Mouse (Mus musculus): ENCODE results near the gene Fam57b. TPM values are rescaled to one million over a fixed set of nuclear protein-coding genes. Genes with fewer than 3 reads are reported as not detected.

Fam57b gene
- polyA plus RNA-seq, 1 experiment from 2014 or later, result 54.4 TPM

DNA sequence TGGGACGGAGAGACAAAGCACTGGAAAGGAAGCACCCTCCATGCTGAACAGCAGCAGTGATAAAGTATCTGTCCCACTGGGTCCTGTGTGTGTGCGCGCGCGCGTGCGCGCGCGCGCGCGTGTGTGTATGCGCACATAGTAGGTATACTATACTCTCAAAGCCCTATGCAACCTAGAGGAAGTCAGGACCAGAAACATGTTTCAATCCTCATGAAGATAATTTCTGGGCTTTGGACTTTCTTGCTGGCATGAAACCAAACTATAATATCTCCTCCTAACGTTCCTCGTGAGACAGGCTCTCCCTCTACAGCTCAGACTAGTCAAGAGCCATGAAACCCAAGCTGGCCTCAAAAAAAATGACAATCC is 3.6 kb downstream of the Fam57b start:
- peaks cover 37% of the 10 kb centered on the region for H3K4me1 ChIP-seq
- H3K27me3 ChIP-seq (replicated peaks), result no peaks in the 10 kb centered on the region
- ATAC-seq (ENCODE audit: low FRiP score), result no peak
- 95% methylated on average over 16 of the region's 16 CpGs for WGBS
- H3K27ac ChIP-seq (replicated peaks), result peak overlapping the region; percentile 95; the same call in 1 of the 2 replicates
- no peaks in the 10 kb centered on the region for H3K9me3 ChIP-seq (replicated peaks)
- H3K9ac ChIP-seq (replicated peaks), result peak overlapping the region; percentile 68; the same call in 1 of the 2 replicates
- H3K36me3 ChIP-seq, result peaks cover 13% of the 10 kb centered on the region
- no peak overlapping the region for H3K4me3 ChIP-seq (replicated peaks)
- H3K4me2 ChIP-seq, result no peak overlapping the region

DNA sequence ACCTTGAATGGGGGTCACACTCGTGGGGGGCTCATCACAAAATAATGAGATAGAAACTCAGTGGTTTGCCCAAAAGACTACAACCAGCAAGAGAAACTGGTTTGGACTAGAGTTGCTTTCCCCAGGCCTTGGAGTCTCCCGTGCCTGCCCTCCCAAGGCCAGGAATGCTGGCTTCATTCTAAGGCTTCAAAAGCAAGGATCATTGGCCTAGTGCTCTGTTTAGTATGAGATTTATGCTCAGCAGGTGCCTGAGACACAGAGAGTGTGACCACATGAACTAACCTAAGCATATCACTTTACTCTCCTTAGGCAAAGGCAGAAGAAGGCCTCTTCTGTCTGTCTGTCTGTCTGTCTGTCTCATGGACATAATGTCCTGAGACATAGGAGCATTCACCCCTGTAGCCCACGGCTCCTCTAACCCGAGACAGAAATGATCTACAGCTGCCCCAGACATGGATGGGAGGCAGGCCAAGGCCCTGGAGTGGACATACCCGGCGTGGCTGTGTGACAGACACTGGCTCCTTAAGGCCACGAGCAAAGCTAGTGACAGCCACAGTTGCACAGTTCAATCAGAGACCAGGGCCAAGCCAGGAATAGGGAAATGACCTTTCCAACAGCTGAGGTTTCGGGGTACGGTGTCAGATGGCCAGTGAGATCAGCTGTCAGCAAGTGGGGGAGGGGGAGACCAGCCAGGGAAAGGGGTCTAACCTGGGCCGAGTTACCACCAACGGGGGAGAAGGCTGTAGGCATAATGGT is 4.8 kb downstream of the Fam57b start:
- Histone ChIP-seq H3K4me2 (no peak overlapping the region), H3K27ac (replicated peaks) (no peak overlapping the region), H3K4me1 (peaks cover 27% of the 10 kb centered on the region), H3K27me3 (replicated peaks) (no peaks in the 10 kb centered on the region), H3K36me3 (no peaks in the 10 kb centered on the region; the same call in 1 of the 2 replicates), H3K4me3 (replicated peaks) (no peak overlapping the region), H3K9me3 (replicated peaks) (no peaks in the 10 kb centered on the region), H3K9ac (replicated peaks) (no peak overlapping the region)
- 90% methylated on average over 11 of the region's 11 CpGs for WGBS
- no peak for ATAC-seq (ENCODE audit: low FRiP score)

DNA sequence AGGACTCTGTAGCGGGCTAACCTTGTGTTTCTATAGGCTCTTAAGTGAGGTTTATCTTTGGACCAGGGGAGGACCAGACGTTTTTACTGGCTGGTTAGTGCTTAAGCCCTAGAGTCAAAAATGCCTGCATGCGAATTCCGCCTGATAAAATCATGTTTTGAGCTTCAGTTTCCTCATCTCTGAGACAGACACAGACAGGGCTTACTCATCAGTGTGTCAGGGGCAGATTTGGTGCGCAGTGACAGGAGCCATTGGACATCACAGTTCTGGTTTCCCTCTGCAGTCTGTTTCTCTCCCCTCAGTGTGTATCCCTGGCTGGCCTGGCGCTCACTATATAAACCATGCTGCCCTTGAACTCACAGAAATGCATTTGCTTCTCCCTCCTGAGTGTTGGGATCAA is 5.7 kb downstream of the Fam57b start:
- Histone ChIP-seq H3K9ac (replicated peaks) (no peak overlapping the region), H3K4me2 (no peak overlapping the region), H3K4me3 (replicated peaks) (no peak overlapping the region), H3K4me1 (peaks cover 27% of the 10 kb centered on the region), H3K9me3 (replicated peaks) (no peaks in the 10 kb centered on the region), H3K27me3 (replicated peaks) (no peaks in the 10 kb centered on the region), H3K36me3 (no peaks in the 10 kb centered on the region), H3K27ac (replicated peaks) (no peak overlapping the region)
- 89% methylated on average over 6 of the region's 6 CpGs for WGBS
- no peak for ATAC-seq (ENCODE audit: low FRiP score)

DNA sequence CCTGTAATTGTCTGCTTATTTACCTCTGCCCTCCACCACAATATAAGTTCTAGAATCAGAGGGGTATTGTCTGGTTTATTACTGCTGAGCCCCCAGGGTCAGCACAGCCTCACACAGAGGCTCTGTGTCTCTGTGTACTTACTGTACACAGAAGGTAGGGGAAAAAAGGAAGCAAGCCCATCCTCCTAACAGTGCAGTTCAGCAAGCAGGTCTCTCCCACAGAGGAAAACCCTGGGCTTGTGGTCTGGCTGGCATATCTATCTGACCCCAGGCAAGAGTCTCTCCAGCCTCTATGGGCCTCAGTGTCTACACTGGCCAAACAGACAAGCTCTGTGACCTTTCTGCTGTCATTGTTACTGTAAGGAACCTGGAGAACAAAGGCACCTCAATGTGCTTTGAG is 6.3 kb downstream of the Fam57b start:
- H3K9ac ChIP-seq (replicated peaks), result no peak overlapping the region
- ATAC-seq (ENCODE audit: low FRiP score), result no peak

DNA sequence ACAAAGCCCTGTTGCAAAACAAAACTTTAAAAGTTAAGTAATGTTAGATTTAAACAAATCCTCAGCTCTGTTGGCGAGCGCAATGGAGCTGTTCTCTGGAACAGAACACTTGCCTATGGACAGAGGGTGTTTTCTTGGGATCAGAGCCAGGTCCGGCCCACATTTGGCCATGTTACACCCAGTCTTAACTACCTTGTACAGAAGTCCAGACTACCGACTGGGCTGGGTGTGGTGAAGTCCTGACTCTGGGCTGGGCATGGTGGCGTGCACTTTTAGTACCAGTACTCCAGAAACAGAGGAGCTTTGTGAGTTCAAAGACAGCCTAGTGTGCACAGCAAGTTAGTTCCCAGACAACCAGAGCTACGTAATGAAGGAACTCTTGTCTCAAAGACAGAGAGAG is 9.5 kb downstream of the Fam57b start:
- Histone ChIP-seq H3K4me2 (no peak overlapping the region), H3K4me3 (replicated peaks) (no peak overlapping the region), H3K27ac (replicated peaks) (no peak overlapping the region), H3K27me3 (replicated peaks) (no peaks in the 10 kb centered on the region), H3K9ac (replicated peaks) (no peak overlapping the region), H3K9me3 (replicated peaks) (no peaks in the 10 kb centered on the region), H3K36me3 (no peaks in the 10 kb centered on the region), H3K4me1 (peaks cover 23% of the 10 kb centered on the region)
- 86% methylated on average over 6 of the region's 6 CpGs for WGBS
- no peak for ATAC-seq (ENCODE audit: low FRiP score)

More for the DNA sequence above, 6.3 kb downstream of the Fam57b start:
- H3K27me3 ChIP-seq (replicated peaks), result no peaks in the 10 kb centered on the region
- H3K36me3 ChIP-seq, result no peaks in the 10 kb centered on the region
- H3K4me3 ChIP-seq (replicated peaks), result no peak overlapping the region
- no peak overlapping the region for H3K4me2 ChIP-seq
- H3K27ac ChIP-seq (replicated peaks), result no peak overlapping the region
- H3K4me1 ChIP-seq, result peaks cover 30% of the 10 kb centered on the region
- no peaks in the 10 kb centered on the region for H3K9me3 ChIP-seq (replicated peaks)

DNA sequence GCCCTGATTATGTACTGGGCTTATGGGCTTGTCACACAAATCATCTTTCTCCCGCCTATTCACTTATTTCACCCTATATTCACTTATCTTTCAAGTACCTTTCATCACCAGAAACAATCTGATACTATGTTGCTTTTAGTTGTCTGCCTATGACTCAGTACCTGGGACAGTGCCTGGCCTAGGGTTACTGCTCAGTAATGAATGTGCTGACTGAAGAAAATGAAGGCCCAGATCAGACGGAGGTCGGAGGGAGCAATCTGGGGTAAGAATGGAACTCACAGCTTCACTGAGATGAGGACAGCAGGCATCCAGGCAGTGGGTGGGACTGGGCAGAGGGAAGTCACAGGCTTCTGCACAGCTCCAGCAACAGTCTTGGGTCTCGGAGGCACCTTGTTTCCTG is 9.9 kb downstream of the Fam57b start:
- 0 out of 2 replicates have a peak overlapping the region, but pooled peaks have one; percentile 83 for H3K9ac ChIP-seq (replicated peaks)
- no peaks in the 10 kb centered on the region for H3K9me3 ChIP-seq (replicated peaks)
- 77% methylated on average over 4 of the region's 4 CpGs for WGBS
- no peak overlapping the region for H3K27ac ChIP-seq (replicated peaks)
- peaks cover 23% of the 10 kb centered on the region for H3K4me1 ChIP-seq
- no peaks in the 10 kb centered on the region for H3K36me3 ChIP-seq
- no peaks in the 10 kb centered on the region for H3K27me3 ChIP-seq (replicated peaks)
- no peak for ATAC-seq (ENCODE audit: low FRiP score)
- 0 out of 2 replicates have a peak overlapping the region, but pooled peaks have one; percentile 78 for H3K4me3 ChIP-seq (replicated peaks)
- peak overlapping the region; percentile 92; the same call in 1 of the 2 replicates for H3K4me2 ChIP-seq

DNA sequence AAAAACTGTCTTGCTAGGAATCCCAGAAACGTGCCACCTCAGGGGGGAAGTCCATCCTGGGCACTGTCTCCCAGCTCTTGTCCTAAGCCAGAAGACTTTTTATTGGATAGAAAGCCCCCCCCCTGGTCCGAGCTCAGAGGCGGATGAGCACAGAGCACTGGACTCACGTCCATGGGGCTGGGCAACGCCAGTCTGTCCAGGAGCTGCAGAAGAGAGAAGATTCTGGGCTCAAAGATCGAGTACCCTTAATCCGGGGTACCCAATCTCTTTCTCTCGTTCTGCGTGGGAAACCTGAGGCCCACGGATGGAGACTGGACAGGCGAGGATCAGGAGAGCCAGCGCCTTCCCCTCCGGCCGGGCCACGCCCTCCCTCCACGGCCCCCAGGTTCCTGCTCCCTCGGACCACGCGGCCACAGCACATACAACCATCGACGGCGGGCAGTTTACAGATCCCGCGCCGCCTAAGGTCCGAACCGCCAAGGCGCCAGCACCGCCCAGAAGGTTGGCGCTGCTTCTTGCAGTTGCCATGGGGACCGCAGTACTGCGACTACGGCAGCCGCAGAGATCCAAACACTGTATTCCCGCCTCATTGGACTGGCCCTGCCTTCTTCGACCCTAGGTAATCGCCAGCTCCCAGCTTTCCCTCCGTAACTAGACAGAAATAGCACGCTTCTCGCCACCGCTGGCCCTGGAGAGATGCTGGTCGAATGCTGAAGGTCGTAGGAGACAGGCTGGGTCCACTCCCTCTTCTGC is 11.4 kb downstream of the Fam57b start:
- H3K4me3 ChIP-seq (replicated peaks), result peak overlapping the region; percentile 78
- no peaks in the 10 kb centered on the region for H3K27me3 ChIP-seq (replicated peaks)
- under 1% methylated on average over 42 of the region's 43 CpGs for WGBS
- peak overlapping the region; percentile 79 for H3K27ac ChIP-seq (replicated peaks)
- peak overlapping the region; percentile 83 for H3K9ac ChIP-seq (replicated peaks)
- no peaks in the 10 kb centered on the region for H3K36me3 ChIP-seq
- peak overlapping the region; percentile 92 for H3K4me2 ChIP-seq
- peak; percentile 92 for ATAC-seq (ENCODE audit: low FRiP score)
- H3K9me3 ChIP-seq (replicated peaks), result no peaks in the 10 kb centered on the region
- peaks cover 23% of the 10 kb centered on the region for H3K4me1 ChIP-seq

DNA sequence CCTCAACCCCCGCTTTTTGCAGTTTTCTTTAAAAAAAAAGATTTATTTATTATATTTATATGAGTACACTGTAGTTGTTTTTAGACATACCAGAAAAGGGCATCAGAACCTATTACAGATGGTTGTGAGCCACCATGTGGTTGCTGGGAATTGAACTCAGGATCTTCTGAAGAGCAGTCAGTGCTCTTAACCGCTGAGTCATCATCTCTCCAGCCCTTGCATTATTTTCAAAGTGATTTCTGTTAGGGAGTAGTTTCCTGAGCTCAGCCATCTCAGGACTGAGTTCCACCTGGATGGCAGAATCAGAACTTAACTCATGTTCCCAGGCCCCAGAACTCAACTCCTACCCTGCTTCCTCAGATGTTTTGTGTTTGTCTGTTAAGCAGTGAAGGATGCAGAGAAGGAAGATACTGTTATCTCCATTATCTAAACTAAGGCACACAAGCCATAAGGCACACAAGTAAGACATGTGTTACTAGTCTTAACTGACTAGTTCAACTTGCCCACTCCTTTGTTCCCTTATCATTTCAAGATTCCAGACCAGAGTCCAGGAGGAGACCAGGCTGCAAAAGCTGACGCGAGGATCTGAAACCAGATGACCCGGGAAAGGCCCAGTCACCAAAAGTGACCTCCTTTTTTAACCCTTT is 12.4 kb downstream of the Fam57b start:
- Histone ChIP-seq H3K4me2 (peak overlapping the region; percentile 92), H3K9ac (replicated peaks) (no peak overlapping the region), H3K27me3 (replicated peaks) (no peaks in the 10 kb centered on the region), H3K27ac (replicated peaks) (peak overlapping the region; percentile 79; the same call in 1 of the 2 replicates), H3K4me1 (peaks cover 23% of the 10 kb centered on the region), H3K9me3 (replicated peaks) (no peaks in the 10 kb centered on the region), H3K4me3 (replicated peaks) (no peak overlapping the region), H3K36me3 (no peaks in the 10 kb centered on the region)
- 75% methylated on average over 5 of the region's 5 CpGs for WGBS
- no peak for ATAC-seq (ENCODE audit: low FRiP score)

DNA sequence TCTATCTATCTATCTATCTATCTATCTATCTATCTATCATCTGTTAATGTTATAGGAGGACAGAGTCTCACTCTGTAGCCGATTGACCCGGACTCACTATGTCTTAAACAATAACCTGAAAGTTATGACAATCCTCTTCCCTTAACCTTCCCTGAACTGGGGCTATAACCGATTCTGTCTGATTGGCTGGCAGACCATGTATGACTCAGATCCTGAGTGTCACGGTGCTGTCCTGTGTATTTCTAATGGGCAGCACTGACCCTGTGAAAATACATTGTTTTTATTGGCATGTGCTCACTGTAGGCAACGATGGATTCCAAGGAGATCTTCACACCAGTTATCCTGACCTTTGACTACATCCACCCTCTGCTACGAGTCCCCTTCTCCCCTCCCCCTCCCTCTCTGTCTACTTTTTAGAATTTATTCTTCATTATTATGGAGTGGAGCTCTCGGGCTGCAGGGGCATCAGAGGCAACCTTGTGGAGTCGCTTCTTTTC is 18.3 kb downstream of the Fam57b start:
- H3K36me3 ChIP-seq, result no peaks in the 10 kb centered on the region
- H3K4me3 ChIP-seq (replicated peaks), result no peak overlapping the region
- H3K4me1 ChIP-seq, result no peaks in the 10 kb centered on the region
- WGBS, result 49% methylated on average over 8 of the region's 8 CpGs
- H3K27me3 ChIP-seq (replicated peaks), result no peaks in the 10 kb centered on the region
- H3K27ac ChIP-seq (replicated peaks), result no peak overlapping the region
- no peak overlapping the region for H3K4me2 ChIP-seq
- no peak overlapping the region for H3K9ac ChIP-seq (replicated peaks)
- H3K9me3 ChIP-seq (replicated peaks), result no peaks in the 10 kb centered on the region
- ATAC-seq (ENCODE audit: low FRiP score), result no peak

DNA sequence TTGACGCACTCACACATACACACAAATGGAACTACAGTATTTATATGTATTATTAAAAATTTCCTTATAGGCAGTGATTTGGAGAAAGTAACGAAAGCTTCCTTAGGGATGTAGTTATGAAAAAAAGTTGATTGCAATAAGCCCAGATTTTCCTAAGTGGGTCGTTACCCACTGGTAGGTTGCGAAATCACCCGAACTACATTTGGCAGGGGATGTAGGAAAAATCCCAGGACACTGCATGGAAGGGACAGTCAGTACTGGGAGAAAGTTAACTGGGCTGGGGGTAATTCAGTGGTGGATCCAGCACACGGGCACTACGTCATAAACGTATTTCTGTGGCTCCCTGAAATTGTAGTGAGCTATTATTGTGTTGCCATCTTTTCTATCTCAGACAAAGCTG is 19.0 kb downstream of the Fam57b start:
- Histone ChIP-seq H3K27ac (replicated peaks) (no peak overlapping the region), H3K4me3 (replicated peaks) (no peak overlapping the region)
- WGBS, result 84% methylated on average over 8 of the region's 8 CpGs

DNA sequence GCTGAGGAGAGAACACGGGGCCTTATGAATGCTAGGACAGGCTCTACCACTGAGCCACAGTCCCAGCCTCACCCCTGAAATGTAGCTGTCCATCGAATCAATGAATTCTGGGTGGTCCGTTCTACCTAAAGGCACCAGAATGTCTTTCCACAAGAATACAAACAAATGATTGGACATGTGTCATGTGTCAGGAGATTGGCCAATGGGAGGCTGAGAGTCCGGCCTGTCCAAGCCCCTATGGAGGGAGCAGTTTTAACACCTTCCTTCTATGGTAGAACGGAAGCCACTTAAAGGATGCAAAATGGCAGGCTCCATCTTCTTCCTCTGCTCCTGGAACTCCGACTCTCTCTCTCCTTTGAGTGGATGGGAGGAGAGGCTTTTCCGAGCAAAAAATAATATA is 20.1 kb downstream of the Fam57b start:
- Histone ChIP-seq H3K27me3 (replicated peaks) (no peaks in the 10 kb centered on the region), H3K36me3 (no peaks in the 10 kb centered on the region), H3K4me2 (no peak overlapping the region), H3K4me3 (replicated peaks) (no peak overlapping the region), H3K4me1 (peaks cover 8% of the 10 kb centered on the region), H3K9ac (replicated peaks) (no peak overlapping the region), H3K9me3 (replicated peaks) (no peaks in the 10 kb centered on the region), H3K27ac (replicated peaks) (no peak overlapping the region)
- ATAC-seq (ENCODE audit: low FRiP score), result no peak
- WGBS, result 86% methylated on average over 7 of the region's 7 CpGs

More for the DNA sequence above, 19.0 kb downstream of the Fam57b start:
- no peak overlapping the region for H3K4me2 ChIP-seq
- no peaks in the 10 kb centered on the region for H3K36me3 ChIP-seq
- ATAC-seq (ENCODE audit: low FRiP score), result no peak
- no peaks in the 10 kb centered on the region for H3K4me1 ChIP-seq
- no peak overlapping the region for H3K9ac ChIP-seq (replicated peaks)
- H3K9me3 ChIP-seq (replicated peaks), result no peaks in the 10 kb centered on the region
- H3K27me3 ChIP-seq (replicated peaks), result no peaks in the 10 kb centered on the region

All from neural tube, embryonic 15.5 days (tissue).